In the genomic region with DNA sequence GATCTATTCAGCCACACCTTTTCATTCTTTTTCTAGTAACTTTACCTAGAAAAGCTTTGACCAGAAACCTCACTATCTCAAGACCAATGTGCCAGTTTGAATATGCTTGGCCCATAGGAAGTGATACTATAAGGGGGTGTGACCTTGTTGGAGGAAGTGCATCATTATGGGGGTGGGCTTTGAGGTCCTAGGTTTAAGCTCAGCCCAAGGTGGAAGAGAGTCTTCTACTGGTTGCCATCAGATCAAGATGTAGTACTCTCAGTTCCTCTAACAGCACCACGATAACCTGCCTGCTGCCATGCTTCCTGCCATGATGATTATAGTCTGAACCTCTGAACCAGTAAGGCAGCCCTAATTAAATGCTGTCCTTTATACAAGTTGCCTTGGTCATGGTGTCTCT, we compare ENCODE assay signal across 20 mouse cellular contexts.
"Had no signal": no experiment of that assay in that cellular context is flagged by ENCODE, and none has a peak within 500 bp of the region (broad histone marks: within the 10 kb centered on the region; RNA-seq: fewer than 3 reads in every experiment).

No protein-coding gene starts in this region.

- H3K27ac ChIP-seq: limb, embryonic 10.5 days; limb, embryonic 13.5 days; liver, embryonic 12.5 days; liver, embryonic 15.5 days; lung, embryonic 15.5 days; midbrain, embryonic 12.5 days; stomach, embryonic 15.5 days had no signal

- H3K4me1 ChIP-seq: limb, embryonic 10.5 days; limb, embryonic 13.5 days; liver, embryonic 15.5 days; lung, embryonic 15.5 days; midbrain, embryonic 12.5 days; stomach, embryonic 15.5 days had no signal

- H3K27me3 ChIP-seq: limb, embryonic 13.5 days; liver, embryonic 12.5 days; liver, embryonic 15.5 days; lung, embryonic 15.5 days; midbrain, embryonic 12.5 days; stomach, embryonic 15.5 days had no signal

- H3K4me3 ChIP-seq: limb, embryonic 10.5 days; limb, embryonic 13.5 days; liver, embryonic 12.5 days; liver, embryonic 15.5 days; lung, embryonic 15.5 days; midbrain, embryonic 12.5 days; stomach, embryonic 15.5 days had no signal

- H3K4me2 ChIP-seq: limb, embryonic 13.5 days; liver, embryonic 12.5 days; liver, embryonic 15.5 days; lung, embryonic 15.5 days; midbrain, embryonic 12.5 days; stomach, embryonic 15.5 days had no signal

- H3K36me3 ChIP-seq: limb, embryonic 10.5 days; limb, embryonic 13.5 days; liver, embryonic 12.5 days; liver, embryonic 15.5 days; lung, embryonic 15.5 days; midbrain, embryonic 12.5 days; stomach, embryonic 15.5 days had no signal

- ATAC-seq: liver, embryonic 12.5 days; midbrain, embryonic 16.5 days had no signal

- H3K9ac ChIP-seq: limb, embryonic 13.5 days; liver, embryonic 12.5 days; liver, embryonic 15.5 days; lung, embryonic 15.5 days; midbrain, embryonic 12.5 days; stomach, embryonic 15.5 days had no signal

- H3K9me3 ChIP-seq: limb, embryonic 10.5 days; limb, embryonic 13.5 days; liver, embryonic 12.5 days; liver, embryonic 15.5 days; lung, embryonic 15.5 days; midbrain, embryonic 12.5 days; stomach, embryonic 15.5 days had no signal

- DNase-seq: kidney, adult 11 months; kidney, adult 8-10 months; kidney, postnatal 14 days; kidney, postnatal 4 days; liver; lung, adult 18-20 months; lung, postnatal 10 days; lung, postnatal 36 days; right cerebral cortex, adult 18-20 months; right cerebral cortex, postnatal 14 days; right cerebral cortex, postnatal 4 days; thymus, postnatal 25 days had no signal
